Mouse (Mus musculus): ENCODE measurements around the gene Znhit3.

Gene Znhit3

GRCm38 (mm10) chr11:84920981-84921380 is 4.8 kb upstream of the Znhit3 start:
- DNase-seq (ENCODE audit: low read depth, low spot score), result no peak

DNA sequence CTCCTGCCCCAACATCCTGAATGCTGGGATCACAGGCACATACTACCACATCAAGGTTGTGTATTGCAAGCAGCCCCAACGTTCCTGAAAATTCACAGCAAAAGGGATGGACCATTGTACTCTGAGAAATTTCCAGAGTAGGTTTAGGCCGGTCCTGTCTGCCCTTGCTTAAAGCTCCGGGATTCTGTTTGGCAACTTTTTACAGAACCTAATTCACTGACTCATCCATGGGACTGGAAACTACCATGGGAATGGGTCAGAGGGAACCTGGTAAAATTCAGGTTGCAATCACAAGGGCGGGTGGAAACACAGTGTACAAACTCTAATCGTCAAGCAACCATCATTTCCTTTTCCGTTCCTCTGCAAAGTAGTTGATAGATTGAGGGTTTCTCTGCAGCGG is 3.8 kb upstream of the Znhit3 start:
- no peak for DNase-seq (ENCODE audit: low read depth, low spot score)

- DNase-seq (ENCODE audit: low read depth, low spot score), result peak; percentile 69
Observed at GRCm38 (mm10) chr11:84919276-84919675, 3.1 kb upstream of the Znhit3 start.

DNA sequence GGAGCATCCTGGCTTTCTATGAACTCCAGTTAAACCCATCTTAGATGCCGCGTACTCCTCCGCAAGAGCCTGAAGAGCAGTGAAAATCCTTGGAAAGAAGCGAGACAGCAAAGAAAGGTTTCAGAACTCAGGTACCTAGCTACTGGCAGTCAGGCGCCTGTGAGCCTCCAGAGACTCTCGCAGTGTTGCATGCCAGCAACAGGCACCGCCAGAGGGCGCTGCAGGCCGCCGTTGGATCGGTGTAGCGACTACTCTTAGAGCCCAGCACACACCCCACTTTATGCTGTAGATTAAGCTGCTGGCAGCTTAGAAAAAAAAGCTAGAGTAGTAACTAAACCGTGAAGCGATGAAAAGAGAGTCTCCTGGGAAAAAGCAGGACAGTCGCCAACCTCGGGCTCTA is 2.3 kb upstream of the Znhit3 start:
- DNase-seq (ENCODE audit: low read depth, low spot score), result peak; percentile 90

DNA sequence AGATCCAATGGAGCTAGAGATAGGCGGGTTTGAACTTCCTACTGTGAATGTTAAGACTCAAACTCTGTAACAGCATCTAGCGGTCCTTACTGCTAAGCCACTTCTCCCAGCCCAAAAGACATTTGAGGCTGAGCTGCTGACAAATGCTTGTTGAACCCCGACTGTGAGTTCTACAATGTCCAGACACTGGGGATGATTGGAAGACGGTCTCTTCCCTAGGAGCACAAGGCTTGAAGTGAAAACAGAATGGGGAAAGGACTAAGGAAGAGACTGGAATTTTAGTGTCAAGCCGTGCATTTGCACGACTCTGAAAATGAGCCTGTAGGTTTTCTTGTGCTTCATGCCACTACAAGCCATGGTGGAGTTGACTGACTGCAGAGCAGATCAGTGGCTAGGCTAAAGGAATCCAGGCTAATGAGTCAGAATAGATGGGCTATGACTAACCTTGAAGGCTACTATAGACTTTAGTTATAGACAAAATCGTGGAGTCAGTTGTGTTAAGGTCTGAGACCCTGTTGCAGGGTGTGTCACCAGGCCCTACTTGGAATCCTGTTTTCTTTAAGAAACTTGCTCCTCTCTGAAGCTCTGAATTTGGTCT is 636 bp upstream of the Znhit3 start:
- DNase-seq (ENCODE audit: low read depth, low spot score), result no peak

- DNase-seq (ENCODE audit: low read depth, low spot score), result peak; percentile 51
Observed at GRCm38 (mm10) chr11:84914673-84915072, 1.5 kb downstream of the Znhit3 start.

- no peak for DNase-seq (ENCODE audit: low read depth, low spot score)
Observed at GRCm38 (mm10) chr11:84910411-84910810, 5.8 kb downstream of the Znhit3 start.

DNA sequence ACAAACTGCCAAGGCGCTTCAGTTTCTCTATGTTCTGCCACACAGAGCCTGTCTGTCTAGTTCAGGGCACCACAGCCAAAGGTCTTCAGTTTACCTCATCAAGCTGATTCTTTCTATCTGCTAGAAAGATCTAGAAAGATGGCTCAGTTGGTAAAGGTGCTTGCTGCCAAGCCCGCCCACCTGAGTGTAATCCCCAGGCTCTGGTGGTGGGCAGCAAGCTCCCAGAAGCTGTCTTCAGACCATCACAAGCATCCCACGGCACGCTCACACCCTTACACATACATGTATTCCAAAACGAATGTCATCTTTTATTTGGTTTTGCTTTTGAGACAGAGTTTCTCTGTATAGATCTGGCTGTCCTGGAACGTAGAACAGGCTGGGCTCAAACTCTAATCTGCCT is 7.7 kb downstream of the Znhit3 start:
- DNase-seq (ENCODE audit: low read depth, low spot score), result no peak

DNA sequence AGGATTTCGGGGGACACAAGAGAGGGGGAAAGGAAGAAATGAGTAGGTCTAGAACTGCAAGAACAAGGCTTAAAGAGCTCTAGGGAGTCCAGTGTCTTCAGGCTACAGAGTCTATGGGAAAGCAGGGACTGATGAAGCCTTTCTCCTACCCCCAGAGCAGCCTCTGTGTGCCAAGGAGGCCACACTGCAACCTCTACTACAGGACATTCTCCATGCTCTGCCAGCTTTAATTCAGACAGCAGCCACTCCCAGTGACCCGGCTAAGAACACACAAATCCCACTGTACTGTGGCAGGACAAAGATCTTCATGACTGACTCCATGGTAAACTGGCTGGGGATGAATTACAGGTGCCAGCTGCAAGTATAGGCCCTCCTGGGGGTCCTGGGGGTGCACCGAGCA is 9.1 kb downstream of the Znhit3 start:
- no peak for DNase-seq (ENCODE audit: low read depth, low spot score)

GRCm38 (mm10) chr11:84904597-84905144 is 11.5 kb downstream of the Znhit3 start:
- DNase-seq (ENCODE audit: low read depth, low spot score), result no peak

DNA sequence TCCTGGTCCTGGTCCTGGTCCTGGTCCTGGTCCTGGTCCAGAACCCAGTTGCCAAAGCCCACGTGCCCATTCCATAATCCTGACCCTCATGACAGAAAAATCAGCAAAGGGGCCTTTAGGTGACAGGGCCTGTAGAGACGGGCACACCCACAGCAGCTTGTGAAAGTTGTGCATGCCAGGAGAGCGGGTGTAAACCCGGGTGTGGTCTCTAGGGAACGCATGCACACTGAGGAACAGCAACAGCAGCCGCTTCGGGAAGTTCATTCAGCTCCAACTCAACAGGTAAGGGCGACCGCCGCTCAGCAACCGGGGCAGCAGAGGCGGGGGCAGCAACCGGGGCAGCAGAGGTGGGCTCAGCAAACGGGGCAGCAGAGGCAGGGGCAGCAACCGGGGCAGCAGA is 23.1 kb downstream of the Znhit3 start:
- no peak for DNase-seq (ENCODE audit: low read depth, low spot score)

DNA sequence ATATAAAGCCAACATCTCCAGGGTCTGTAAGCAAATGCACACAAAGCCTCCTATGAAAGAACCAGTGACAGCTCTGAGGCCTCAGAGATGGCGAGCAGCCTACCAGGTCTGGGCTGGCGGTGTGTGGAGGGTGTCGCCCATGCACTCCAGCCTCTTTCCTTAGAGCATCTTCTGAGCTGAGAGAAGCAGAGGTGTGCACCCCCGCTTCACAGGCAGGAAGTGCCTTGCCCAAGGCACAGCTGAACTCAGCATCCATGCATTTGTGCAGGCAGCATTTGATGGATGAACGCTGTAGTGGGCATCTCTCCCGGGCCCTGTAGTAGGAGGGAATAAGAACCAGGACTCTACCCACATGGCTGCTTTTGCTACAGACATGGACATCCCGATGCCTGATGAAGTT is 24.5 kb downstream of the Znhit3 start:
- DNase-seq (ENCODE audit: low read depth, low spot score), result no peak

DNA sequence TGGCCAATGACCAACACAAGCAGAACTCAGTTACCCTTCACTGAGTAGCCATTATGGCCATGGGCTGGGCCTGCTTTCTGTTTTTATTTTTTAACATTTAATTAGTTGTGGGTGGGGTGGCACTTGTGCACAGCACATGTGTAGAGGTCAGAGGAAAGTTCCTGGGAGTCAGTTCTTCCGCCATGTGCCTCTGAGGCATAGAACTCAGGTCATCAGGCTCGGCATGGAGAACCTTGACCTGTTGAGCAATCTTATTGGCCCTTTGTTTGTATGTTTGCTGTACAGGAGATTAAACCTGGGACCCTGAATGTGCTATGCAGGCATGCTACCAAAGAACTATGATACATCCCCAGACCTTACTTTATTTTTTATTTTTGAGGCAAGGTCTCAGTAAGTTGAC is 26.7 kb downstream of the Znhit3 start:
- DNase-seq (ENCODE audit: low read depth, low spot score), result no peak

DNA sequence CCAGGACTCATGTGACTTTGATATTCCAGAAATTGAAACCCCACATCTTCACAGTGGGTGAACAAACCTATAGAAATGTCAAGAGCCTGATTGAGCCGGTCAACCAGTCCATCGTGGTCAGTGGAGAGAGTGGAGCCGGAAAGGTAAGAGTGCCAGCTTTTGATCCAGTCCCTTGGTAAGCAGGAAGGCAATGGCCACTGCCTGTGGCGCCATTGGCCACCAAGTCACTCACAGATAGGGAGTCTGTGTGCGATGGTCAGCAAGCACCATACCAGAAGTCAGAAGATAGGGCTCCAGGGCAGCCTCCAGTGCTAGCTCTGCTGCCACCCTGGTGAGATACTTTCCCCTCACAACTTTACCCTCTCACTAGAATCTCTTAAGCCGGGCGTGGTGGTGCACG is 28.1 kb downstream of the Znhit3 start:
- DNase-seq (ENCODE audit: low read depth, low spot score), result no peak

- DNase-seq (ENCODE audit: low read depth, low spot score), result no peak
Observed at GRCm38 (mm10) chr11:84886767-84887511, 29.2 kb downstream of the Znhit3 start.

DNA sequence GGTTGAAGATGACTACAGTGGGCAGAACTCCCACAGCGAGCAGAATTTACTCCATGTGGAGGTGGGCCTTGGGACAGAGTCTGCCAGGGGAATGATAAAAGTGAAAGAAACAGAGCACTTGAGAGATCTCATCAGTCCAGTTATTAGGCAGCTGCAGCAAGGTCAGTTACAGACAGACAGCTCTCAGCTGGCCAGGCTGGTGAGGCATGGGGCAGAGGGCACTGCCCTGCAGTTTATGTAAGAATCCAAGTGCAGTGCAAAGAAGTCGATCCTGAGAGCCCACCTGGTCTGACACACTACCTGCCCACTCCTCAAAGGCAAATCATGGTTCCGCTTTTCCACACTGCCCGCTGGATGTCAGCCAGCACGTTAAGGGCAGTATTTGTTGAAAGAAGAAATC is 29.9 kb downstream of the Znhit3 start:
- DNase-seq (ENCODE audit: low read depth, low spot score), result no peak

DNA sequence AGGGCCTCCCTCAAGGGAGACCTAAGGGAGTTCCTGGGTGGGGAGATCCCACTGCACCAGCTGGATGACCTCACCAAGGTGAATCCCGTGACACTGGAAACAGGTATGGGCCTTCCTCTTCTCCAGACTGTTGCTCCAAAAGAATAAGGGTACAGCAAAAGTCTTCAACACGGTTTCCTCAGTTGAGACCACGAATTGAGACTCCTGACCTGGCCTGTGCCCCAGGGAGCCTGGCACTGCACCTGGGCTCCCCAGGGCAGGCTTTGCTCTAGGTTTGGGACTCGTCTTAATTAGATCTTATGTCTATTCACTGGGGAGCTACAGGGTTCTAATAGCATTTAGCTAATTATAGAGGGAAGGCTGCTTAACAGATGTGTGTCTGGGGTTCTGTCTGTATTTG is 30.9 kb downstream of the Znhit3 start:
- no peak for DNase-seq (ENCODE audit: low read depth, low spot score)

GRCm38 (mm10) chr11:84882346-84882745 is 33.8 kb downstream of the Znhit3 start:
- DNase-seq (ENCODE audit: low read depth, low spot score), result no peak

DNA sequence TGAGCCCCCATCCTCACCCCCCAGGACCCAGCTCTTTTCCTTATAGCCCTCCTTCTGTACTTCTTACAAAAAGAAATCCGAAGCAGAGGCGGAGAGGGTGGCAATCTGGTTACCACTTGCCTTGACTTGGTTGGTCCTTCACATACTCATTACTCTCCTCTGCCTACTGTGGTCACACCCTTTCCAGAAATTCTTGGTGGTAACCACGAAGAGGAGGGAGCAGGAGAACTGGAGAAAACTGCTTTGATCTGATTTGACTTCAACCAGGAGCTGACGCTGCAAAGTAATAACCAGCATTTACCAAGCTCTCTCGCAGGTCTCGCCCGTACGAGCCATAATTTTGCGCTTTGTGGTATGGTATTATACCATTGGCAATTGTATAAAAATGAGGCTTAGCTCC is 35.2 kb downstream of the Znhit3 start:
- no peak for DNase-seq (ENCODE audit: low read depth, low spot score)

- no peak for DNase-seq (ENCODE audit: low read depth, low spot score)
Observed at GRCm38 (mm10) chr11:84880465-84880961, 35.7 kb downstream of the Znhit3 start.

DNA sequence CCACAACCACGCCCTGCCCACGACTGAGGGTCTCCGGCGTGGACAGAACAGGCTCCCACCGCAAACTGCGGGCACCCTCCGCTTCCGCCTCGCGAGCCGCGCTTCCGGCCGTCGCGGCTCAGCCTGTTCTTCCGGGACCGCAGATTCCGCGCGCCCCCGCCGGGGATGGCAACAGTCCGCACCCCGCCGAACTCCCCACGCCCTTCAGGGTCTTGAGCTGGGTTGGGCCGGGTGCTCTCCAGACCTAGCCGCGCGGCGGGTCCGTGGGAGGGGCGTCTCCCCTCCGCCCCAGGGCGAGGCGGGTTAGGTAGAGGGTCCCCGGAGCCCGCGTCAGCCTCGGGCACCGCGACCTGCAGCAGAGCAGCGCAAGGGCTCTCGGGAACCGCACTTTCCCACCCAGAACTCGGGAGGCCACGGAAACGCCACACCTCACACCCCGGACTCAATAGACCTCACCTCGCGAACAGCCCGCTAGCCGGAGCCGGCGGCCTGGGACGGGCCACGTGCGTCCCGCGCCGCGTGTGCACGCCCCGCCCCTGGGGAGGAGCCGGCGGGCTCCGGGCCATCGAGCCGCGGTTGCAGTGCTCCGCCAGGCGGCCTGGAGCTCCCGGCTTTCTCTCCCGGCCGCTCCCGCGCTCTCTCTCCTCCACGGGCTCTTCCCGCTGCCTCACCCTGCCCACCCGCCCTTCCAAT is 36.2 kb downstream of the Znhit3 start, which contains the start of the genes Myo19 and Pigw:
Myo19 (plus strand) TSS at position 377 of the 693 bp plus-strand sequence.
Pigw (minus strand) TSS at position 514 of the 693 bp plus-strand sequence.
- DNase-seq (ENCODE audit: low read depth, low spot score), result peak; percentile 88

Measured in A20 (cell line).